Mouse (Mus musculus) liver, embryonic 14.5 days (tissue): ENCODE data around the gene Klk7. TPM values are rescaled to one million over a fixed set of nuclear protein-coding genes. Genes with fewer than 3 reads are reported as not detected.

Experiments used
- ATAC-seq: fragments of 200-750 bp; cut with Nextera tagmentation; 2 replicates; pipeline ENCODE4 v1.8.0; 2017; ENCODE audit warnings: moderate number of reproducible peaks, mild to moderate bottlenecking, moderate library complexity; ENCODE audit not compliant: insufficient read depth
- DNase-seq, 3 experiments: peaks; one replicate each; pipeline ENCODE4 v3.0.0-alpha.2; 2012 to 2013; ENCODE audit warnings: low read depth in 3 of 3, low spot score in 3 of 3
- H3K27ac ChIP-seq: fragments of 300-500 bp; sonication (generic); 2 replicates; pipeline ENCODE4 v1.5.1; 2014; ENCODE audit warnings: moderate library complexity, mild to moderate bottlenecking, control low read depth, inconsistent platforms
- H3K27me3 ChIP-seq: fragments of 300-500 bp; sonication (generic); 2 replicates; pipeline ENCODE4 v1.6.1; 2014; ENCODE audit warnings: mild to moderate bottlenecking, low read length, moderate library complexity; ENCODE audit not compliant: control insufficient read depth, insufficient read depth
- H3K36me3 ChIP-seq: fragments of 300-500 bp; sonication (generic); replicated peaks from 2 replicates; pipeline ENCODE4 v1.6.1; 2014; ENCODE audit warnings: low read depth; ENCODE audit not compliant: control insufficient read depth, insufficient read depth
- H3K4me1 ChIP-seq, 2 experiments: fragments of 200-500 bp in 1 of 2; fragments of 300-500 bp in 1 of 2; sonication (generic) in 1 of 2; replicated peaks; 2 replicates each; pipeline ENCODE4 v1.6.1; 2012 to 2014; ENCODE audit warnings: antibody characterized with exemption in 1 of 2, inconsistent platforms in 1 of 2, low read length in 1 of 2; ENCODE audit not compliant: control insufficient read depth in 2 of 2, insufficient read depth in 2 of 2
- H3K4me2 ChIP-seq: fragments of 300-500 bp; sonication (generic); 2 replicates; pipeline ENCODE4 v1.6.1; 2014; ENCODE audit warnings: low read depth, mild to moderate bottlenecking, control low read depth, moderate library complexity
- H3K4me3 ChIP-seq, 2 experiments: fragments of 200-500 bp in 1 of 2; fragments of 300-500 bp in 1 of 2; sonication (generic) in 1 of 2; 2 replicates each; pipeline ENCODE4 v1.5.1; 2012 to 2014; ENCODE audit warnings: low read depth in 2 of 2, low read length in 2 of 2, mild to moderate bottlenecking in 2 of 2, control low read depth in 1 of 2, inconsistent platforms in 1 of 2, moderate library complexity in 1 of 2; ENCODE audit not compliant: insufficient read depth in 1 of 2
- H3K9ac ChIP-seq: fragments of 300-500 bp; sonication (generic); replicated peaks from 2 replicates; pipeline ENCODE4 v1.6.1; 2014; ENCODE audit warnings: mild to moderate bottlenecking, control low read depth, moderate library complexity
- H3K9me3 ChIP-seq: fragments of 300-500 bp; sonication (generic); 2 replicates; pipeline ENCODE4 v1.6.1; 2016; ENCODE audit warnings: low read length, mixed read lengths; ENCODE audit not compliant: control insufficient read depth
- CTCF ChIP-seq: IDR thresholded peaks from 2 replicates; pipeline ENCODE4 v1.5.1; 2016; ENCODE audit warnings: antibody characterized with exemption, low read depth, control low read depth
- EP300 ChIP-seq: IDR thresholded peaks from 2 replicates; pipeline ENCODE4 v1.6.1; 2016; ENCODE audit warnings: antibody characterized with exemption, low read depth
- WGBS: fragments of 180-500 bp; shearing (Covaris S2); extraction: QIAGEN DNeasy Blood & Tissue Kit; methylation state at CpG from one replicate; pipeline ENCODE4 v1.1.7; 2014; ENCODE audit not compliant: insufficient replicate concordance; 5-methylcytosine and 5-hydroxymethylcytosine counted together
- polyA plus RNA-seq, 2 experiments: library from polyadenylated mRNA; depleted of rRNA in 1 of 2; stranded (reverse) in 1 of 2; unstranded in 1 of 2; fragments of >200 nt; fragmentation: Nextera tagmentation in 1 of 2; extraction: Ambion mirVana in 1 of 2; gene quantifications; 2 replicates each; pipeline versions ENCODE4 v1.2.1 to v1.2.3; 2012 to 2014

Klk7 gene
- polyA plus RNA-seq, 2 experiments, result not detected

DNA sequence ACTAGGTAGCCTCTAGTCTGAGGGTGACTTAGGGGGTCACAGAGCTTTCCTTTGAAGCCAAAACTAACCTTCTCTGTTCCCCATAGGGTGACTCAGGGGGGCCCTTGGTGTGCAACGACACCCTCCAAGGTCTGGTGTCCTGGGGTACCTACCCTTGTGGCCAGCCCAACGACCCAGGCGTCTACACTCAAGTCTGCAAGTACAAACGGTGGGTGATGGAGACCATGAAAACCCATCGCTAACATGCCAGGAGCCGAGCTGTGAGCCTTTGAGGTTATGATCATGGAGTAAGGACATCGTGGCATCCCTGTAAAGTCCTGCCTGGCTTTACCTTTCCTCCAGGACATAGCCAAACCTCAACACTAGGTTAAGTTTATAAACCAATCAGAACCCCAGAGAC is 4.1 kb downstream of the Klk7 start:
- Histone ChIP-seq H3K36me3 (no peaks in the 10 kb centered on the region), H3K9me3 (no peaks in the 10 kb centered on the region), H3K4me2 (no peak overlapping the region), H3K27ac (no peak overlapping the region), H3K27me3 (no peaks in the 10 kb centered on the region), H3K9ac (no peak overlapping the region), H3K4me1 (no peaks in the 10 kb centered on the region), H3K4me3 (no peak overlapping the region)
- TF ChIP-seq CTCF (no peak), EP300 (no peak)
- ATAC-seq, result no peak
- no peak for DNase-seq
- WGBS, result 59% methylated on average over 7 of the region's 7 CpGs

DNA sequence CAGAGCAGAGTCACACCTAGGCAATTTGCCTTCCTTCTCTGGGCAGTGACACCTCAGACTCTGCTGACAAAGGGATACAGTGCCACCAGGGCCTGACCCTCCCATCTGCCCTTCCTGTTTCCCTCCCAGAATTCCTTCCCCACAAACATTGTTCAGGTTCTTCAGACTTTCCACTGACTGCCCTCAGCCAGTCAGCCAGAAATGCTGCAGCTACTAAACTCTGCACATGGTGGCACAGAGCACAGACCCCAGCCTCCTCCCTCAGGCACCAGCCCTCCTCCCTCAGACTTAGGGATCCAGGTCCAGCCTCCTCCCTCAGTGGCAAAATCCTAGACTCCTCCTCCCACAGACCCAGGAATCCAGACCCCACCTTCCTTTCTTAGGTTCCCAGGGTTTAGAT is 5.7 kb downstream of the Klk7 start:
- no peak for DNase-seq
- H3K9ac ChIP-seq, result no peak overlapping the region
- no peak for ATAC-seq

DNA sequence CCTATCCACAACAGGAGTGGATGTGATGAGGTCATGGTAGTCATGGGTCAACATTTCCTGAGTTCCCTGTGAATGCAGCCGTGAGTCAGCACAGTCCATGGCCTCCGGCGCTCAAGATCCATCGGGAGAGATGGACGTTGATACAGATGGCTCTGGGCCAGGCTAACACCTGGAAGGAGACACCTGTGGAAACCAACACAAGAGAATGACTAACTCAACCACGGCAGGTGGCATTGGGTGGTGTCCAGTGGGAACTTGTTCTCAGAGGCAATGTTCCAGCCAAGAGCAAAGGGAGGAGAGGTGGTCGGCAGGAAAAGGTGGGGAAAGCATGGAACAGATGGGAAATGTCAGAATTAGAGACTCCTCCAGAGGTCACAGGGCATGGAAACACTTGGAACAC is 10.5 kb downstream of the Klk7 start:
- TF ChIP-seq CTCF (no peak), EP300 (no peak)
- H3K4me1 ChIP-seq, result no peaks in the 10 kb centered on the region
- no peak overlapping the region for H3K4me2 ChIP-seq
- DNase-seq (no peak), ATAC-seq (no peak)
- no peak overlapping the region for H3K9ac ChIP-seq
- no peak overlapping the region for H3K27ac ChIP-seq
- H3K27me3 ChIP-seq, result no peaks in the 10 kb centered on the region
- 75% methylated on average over 7 of the region's 7 CpGs for WGBS
- no peaks in the 10 kb centered on the region for H3K36me3 ChIP-seq
- no peak overlapping the region for H3K4me3 ChIP-seq
- H3K9me3 ChIP-seq, result no peaks in the 10 kb centered on the region

More for the DNA sequence above, 5.7 kb downstream of the Klk7 start:
- no peaks in the 10 kb centered on the region for H3K4me1 ChIP-seq
- no peaks in the 10 kb centered on the region for H3K9me3 ChIP-seq
- no peak overlapping the region for H3K4me3 ChIP-seq
- H3K36me3 ChIP-seq, result no peaks in the 10 kb centered on the region
- no peaks in the 10 kb centered on the region for H3K27me3 ChIP-seq
- no peak overlapping the region for H3K4me2 ChIP-seq
- TF ChIP-seq EP300, result no peak
- TF ChIP-seq CTCF, result no peak
- H3K27ac ChIP-seq, result no peak overlapping the region

DNA sequence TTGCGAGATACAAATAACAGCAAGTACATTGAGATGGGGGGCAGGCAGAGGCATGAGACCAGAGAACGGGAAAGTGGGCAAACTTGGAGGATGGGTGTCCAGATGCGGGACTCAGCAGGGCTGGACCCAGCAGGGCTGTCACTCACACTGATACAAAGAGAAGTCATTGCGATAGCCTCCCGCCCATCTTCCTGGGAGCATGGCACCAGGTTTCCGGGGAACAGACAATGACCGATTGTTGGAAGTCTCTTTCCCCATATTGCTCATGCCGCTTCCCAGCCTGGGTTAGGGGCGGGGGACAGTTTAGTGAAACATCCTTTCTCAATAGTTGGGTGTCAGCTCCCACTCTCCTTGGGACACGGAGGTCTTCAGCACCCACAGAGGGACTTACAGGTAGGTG is 13.1 kb downstream of the Klk7 start, which contains the start of gene Klk6:
TSS of gene Klk6 (plus strand) at position 301 of the 400 bp plus-strand sequence.
- no peaks in the 10 kb centered on the region for H3K36me3 ChIP-seq
- DNase-seq (no peak), ATAC-seq (no peak)
- no peak within 1 kb of the TSS for H3K27ac ChIP-seq
- no peaks in the 10 kb centered on the region for H3K9me3 ChIP-seq
- no peak within 1 kb of the TSS for H3K4me3 ChIP-seq
- H3K4me1 ChIP-seq, result no peaks in the 10 kb centered on the region
- 67% methylated on average over 10 of the region's 10 CpGs for WGBS
- no peak for TF ChIP-seq CTCF
- TF ChIP-seq EP300, result no peak
- no peak within 1 kb of the TSS for H3K4me2 ChIP-seq
- H3K27me3 ChIP-seq, result no peaks in the 10 kb centered on the region
- no peak within 1 kb of the TSS for H3K9ac ChIP-seq

DNA sequence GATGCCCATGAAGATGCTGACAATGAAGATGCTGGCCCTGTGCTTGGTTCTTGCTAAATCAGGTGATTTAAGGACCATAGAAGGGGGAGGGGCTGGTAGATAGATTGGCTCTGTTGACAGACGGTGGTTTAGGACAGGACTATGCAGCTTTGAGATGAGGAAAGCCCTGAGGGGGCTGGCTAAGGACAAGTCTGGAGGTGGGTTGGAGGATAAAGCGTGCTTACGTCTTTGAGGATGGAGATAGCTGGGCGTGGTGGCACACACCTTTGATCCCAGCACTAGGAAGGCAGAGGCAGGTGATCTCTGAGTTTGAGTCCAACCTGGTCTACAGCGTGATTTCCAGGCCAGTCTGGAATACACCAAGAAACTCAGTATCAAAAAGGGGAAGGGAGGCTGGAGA is 15.0 kb downstream of the Klk7 start:
- no peak overlapping the region for H3K4me2 ChIP-seq
- H3K4me3 ChIP-seq, result no peak overlapping the region
- no peak for ATAC-seq
- H3K4me1 ChIP-seq, result no peaks in the 10 kb centered on the region
- 61% methylated on average over 5 of the region's 5 CpGs for WGBS
- no peaks in the 10 kb centered on the region for H3K36me3 ChIP-seq
- TF ChIP-seq CTCF, result no peak
- no peak for TF ChIP-seq EP300
- H3K27me3 ChIP-seq, result no peaks in the 10 kb centered on the region
- H3K9ac ChIP-seq, result no peak overlapping the region
- DNase-seq, result no peak
- no peaks in the 10 kb centered on the region for H3K9me3 ChIP-seq
- no peak overlapping the region for H3K27ac ChIP-seq
